Mouse (Mus musculus) left cerebral cortex, postnatal 4 days (tissue): ENCODE measurements around the gene Wdfy2. TPM values are rescaled to one million over a fixed set of nuclear protein-coding genes. Genes with fewer than 3 reads are reported as not detected.
"Not testable (repeated sequence)": the region's sequence is repeated elsewhere in the genome, so short reads cannot be mapped to it uniquely, and the experiment has no call there.

Experiments
- DNase-seq: peaks from one replicate; pipeline ENCODE4 v3.0.0-alpha.2; 2022
- intact Hi-C: fragments of 180-260 bp; cut with DNase I; formaldehyde crosslinking; loops from one replicate; pipeline ENCODE4 v1.15.1; 2025
- total RNA-seq, 2 experiments: library from RNA; stranded (reverse); gene quantifications; 2 replicates each; pipeline ENCODE4 v1.2.3; 2021

Gene Wdfy2
- total RNA-seq, 2 experiments from 2014 or later, result 15.6 to 15.8 TPM

- DNase-seq, result no peak
- intact Hi-C loops, result no loop called here
Observed at GRCm38 (mm10) chr14:62878076-62878475, 40.6 kb downstream of the Wdfy2 start.

- intact Hi-C loops, result no loop called here
- no peak for DNase-seq
Observed at GRCm38 (mm10) chr14:62878634-62879430, 41.4 kb downstream of the Wdfy2 start.

GRCm38 (mm10) chr14:62879497-62879896 is 42.0 kb downstream of the Wdfy2 start:
- intact Hi-C loops, result no loop called here
- peak; percentile 61 for DNase-seq

GRCm38 (mm10) chr14:62880084-62880851 is 42.8 kb downstream of the Wdfy2 start:
- intact Hi-C loops, result loop anchor here (5.0 kb wide), 1 partner anchor 57 kb away; no protein-coding TSS in a partner anchor
- DNase-seq, result no peak

- no peak for DNase-seq
- intact Hi-C loops, result loop anchor here (5.0 kb wide), 1 partner anchor 55 kb away; no protein-coding TSS in a partner anchor
Observed at GRCm38 (mm10) chr14:62882061-62882614, 44.7 kb downstream of the Wdfy2 start.

- no peak for DNase-seq
- intact Hi-C loops, result loop anchor here (5.0 kb wide), 1 partner anchor 54 kb away; no protein-coding TSS in a partner anchor
Observed at GRCm38 (mm10) chr14:62883551-62883950, 46.1 kb downstream of the Wdfy2 start.

GRCm38 (mm10) chr14:62884171-62884570 is 46.7 kb downstream of the Wdfy2 start:
- DNase-seq, result no peak
- intact Hi-C loops, result loop anchor here (5.0 kb wide), 1 partner anchor 53 kb away; no protein-coding TSS in a partner anchor

GRCm38 (mm10) chr14:62884639-62885038 is 47.2 kb downstream of the Wdfy2 start:
- no peak for DNase-seq
- intact Hi-C loops, result loop anchor here (5.0 kb wide), 1 partner anchor 53 kb away; no protein-coding TSS in a partner anchor

GRCm38 (mm10) chr14:62885146-62885545 is 47.7 kb downstream of the Wdfy2 start:
- no peak for DNase-seq
- intact Hi-C loops, result no loop called here

GRCm38 (mm10) chr14:62891401-62891800 is 53.9 kb downstream of the Wdfy2 start:
- DNase-seq, result no peak

GRCm38 (mm10) chr14:62892771-62893641 is 55.5 kb downstream of the Wdfy2 start:
- peak; percentile 29 for DNase-seq
- intact Hi-C loops, result no loop called here

More at GRCm38 (mm10) chr14:62891401-62891800, 53.9 kb downstream of the Wdfy2 start:
- intact Hi-C loops, result no loop called here

GRCm38 (mm10) chr14:62893642-62894180 is 56.2 kb downstream of the Wdfy2 start:
- intact Hi-C loops, DNase-seq: not testable (repeated sequence)

GRCm38 (mm10) chr14:62894924-62895840 is 57.7 kb downstream of the Wdfy2 start:
- intact Hi-C loops, result no loop called here

GRCm38 (mm10) chr14:62898061-62898460 is 60.6 kb downstream of the Wdfy2 start:
- intact Hi-C loops, result no loop called here
- no peak for DNase-seq

More at GRCm38 (mm10) chr14:62894924-62895840, 57.7 kb downstream of the Wdfy2 start:
- DNase-seq, result no peak

GRCm38 (mm10) chr14:62907888-62908287 is 70.4 kb downstream of the Wdfy2 start:
- intact Hi-C loops, result no loop called here
- DNase-seq, result no peak

- intact Hi-C loops, result no loop called here
- no peak for DNase-seq
Observed at GRCm38 (mm10) chr14:62908550-62908949, 71.1 kb downstream of the Wdfy2 start.

GRCm38 (mm10) chr14:62910859-62911258 is 73.4 kb downstream of the Wdfy2 start:
- no peak for DNase-seq
- intact Hi-C loops, result no loop called here

GRCm38 (mm10) chr14:62915146-62915685 is 77.7 kb downstream of the Wdfy2 start:
- intact Hi-C loops, result no loop called here
- DNase-seq, result no peak
